Comparison of ENCODE assay signal across 10 mouse cellular contexts in genomic region chr2:129183561-129184031, GRCm38 (mm10). TPM values are rescaled to one million over a fixed set of nuclear protein-coding genes. Genes with fewer than 3 reads are reported as not detected.
A peak's percentile ranks its signal among the peaks of the same experiment; 100 is the strongest.
DNase-seq lines count a peak whose midpoint lies in the region; ATAC-seq lines count a peak whose summit lies in the region.
"Had no signal": no experiment of that assay in that cellular context is flagged by ENCODE, and none has a peak within 500 bp of the region (broad histone marks: within the 10 kb centered on the region; RNA-seq: fewer than 3 reads in every experiment).

No protein-coding gene starts in this region.

- no peaks in the 10 kb centered on the region for H3K36me3 ChIP-seq in embryonic facial prominence, embryonic 14.5 days (ENCODE audit: control insufficient read depth, insufficient read depth, low read length)
- H3K36me3 ChIP-seq in embryonic facial prominence, embryonic 10.5 days (replicated peaks) = no peaks in the 10 kb centered on the region
- no peaks in the 10 kb centered on the region for H3K36me3 ChIP-seq in midbrain, embryonic 16.5 days (ENCODE audit: control insufficient read depth, insufficient read depth, low read length)
- H3K36me3 ChIP-seq: midbrain, embryonic 12.5 days had no signal

- H3K27me3 ChIP-seq in embryonic facial prominence, embryonic 14.5 days (replicated peaks; ENCODE audit: control insufficient read depth, insufficient read depth, low read length) = no peaks in the 10 kb centered on the region
- no peaks in the 10 kb centered on the region for H3K27me3 ChIP-seq in embryonic facial prominence, embryonic 10.5 days (replicated peaks; ENCODE audit: low read depth, poor library complexity, severe bottlenecking)
- no peaks in the 10 kb centered on the region for H3K27me3 ChIP-seq in midbrain, embryonic 16.5 days (ENCODE audit: control insufficient read depth, insufficient read depth, low read depth, low read length)
- H3K27me3 ChIP-seq: midbrain, embryonic 12.5 days had no signal

- H3K4me1 ChIP-seq in embryonic facial prominence, embryonic 14.5 days (ENCODE audit: control insufficient read depth, insufficient read depth, low read length) = peaks cover 4% of the 10 kb centered on the region
- H3K4me1 ChIP-seq in embryonic facial prominence, embryonic 10.5 days = no peaks in the 10 kb centered on the region
- no peaks in the 10 kb centered on the region for H3K4me1 ChIP-seq in midbrain, embryonic 16.5 days (ENCODE audit: control insufficient read depth, insufficient read depth, low read length)
- H3K4me1 ChIP-seq: midbrain, embryonic 12.5 days had no signal

- DNase-seq in embryonic facial prominence, embryonic 14.5 days (ENCODE audit: low spot score) = peak; percentile 20
- no peak for DNase-seq in embryonic facial prominence, embryonic 10.5 days (ENCODE audit: low spot score)
- peak; percentile 79 for DNase-seq in right cerebral cortex, adult 18-20 months
- DNase-seq in right cerebral cortex, postnatal 10 days (ENCODE audit: low spot score in 2 of 2) = no peak
- DNase-seq in naive thymus-derived CD4-positive, alpha-beta T cell, adult 2 months (ENCODE audit: low read depth) = peak; percentile 88
- peak; percentile 88 to 93 for DNase-seq in thymus, postnatal 36 days
- no peak for DNase-seq in cerebellum, postnatal 25 days
- DNase-seq: cerebellum, adult 8-10 months had no signal

- no peak for ATAC-seq in embryonic facial prominence, embryonic 14.5 days (ENCODE audit: low read depth)
- no peak for ATAC-seq in midbrain, embryonic 16.5 days

- H3K9me3 ChIP-seq in embryonic facial prominence, embryonic 14.5 days (ENCODE audit: control insufficient read depth, low read length) = no peaks in the 10 kb centered on the region
- no peaks in the 10 kb centered on the region for H3K9me3 ChIP-seq in embryonic facial prominence, embryonic 10.5 days
- no peaks in the 10 kb centered on the region for H3K9me3 ChIP-seq in midbrain, embryonic 16.5 days (replicated peaks; ENCODE audit: control insufficient read depth, low read length, poor library complexity, severe bottlenecking)
- H3K9me3 ChIP-seq: midbrain, embryonic 12.5 days had no signal

- no peak overlapping the region for H3K4me2 ChIP-seq in embryonic facial prominence, embryonic 14.5 days (ENCODE audit: low read depth, low read length)
- no peak overlapping the region for H3K4me2 ChIP-seq in midbrain, embryonic 16.5 days (ENCODE audit: low read length)
- H3K4me2 ChIP-seq: midbrain, embryonic 12.5 days had no signal

- 66% methylated on average over 12 of the region's 14 CpGs for WGBS in embryonic facial prominence, embryonic 14.5 days
- 77% methylated on average over 14 of the region's 14 CpGs for WGBS in embryonic facial prominence, embryonic 10.5 days
- 87% methylated on average over 14 of the region's 14 CpGs for WGBS in midbrain, embryonic 16.5 days

- no peak overlapping the region for H3K27ac ChIP-seq in embryonic facial prominence, embryonic 14.5 days (replicated peaks; ENCODE audit: low read depth, low read length)
- no peak overlapping the region for H3K27ac ChIP-seq in embryonic facial prominence, embryonic 10.5 days (replicated peaks)
- no peak overlapping the region for H3K27ac ChIP-seq in midbrain, embryonic 16.5 days (ENCODE audit: low read length)
- H3K27ac ChIP-seq: midbrain, embryonic 12.5 days had no signal

- H3K9ac ChIP-seq in embryonic facial prominence, embryonic 14.5 days (ENCODE audit: low read depth, low read length) = no peak overlapping the region
- no peak overlapping the region for H3K9ac ChIP-seq in midbrain, embryonic 16.5 days (ENCODE audit: low read depth, low read length)
- H3K9ac ChIP-seq: midbrain, embryonic 12.5 days had no signal

- H3K4me3 ChIP-seq in embryonic facial prominence, embryonic 14.5 days (ENCODE audit: low read depth, low read length) = no peak overlapping the region
- H3K4me3 ChIP-seq in embryonic facial prominence, embryonic 10.5 days = no peak overlapping the region
- H3K4me3 ChIP-seq in midbrain, embryonic 16.5 days (ENCODE audit: low read depth, low read length) = no peak overlapping the region
- H3K4me3 ChIP-seq: midbrain, embryonic 12.5 days had no signal

RNA-seq across cellular contexts. Expression of gene Slc20a1, which starts 15.0 kb away (rescaled TPM):
- 23.7 and 28.8 TPM in 2 replicates for polyA plus RNA-seq in embryonic facial prominence, embryonic 14.5 days (2014; fragmentation: Nextera tagmentation; extraction: Ambion mirVana)
- 50.4 and 52.8 TPM in 2 replicates for polyA plus RNA-seq in embryonic facial prominence, embryonic 10.5 days (2016; fragmentation: Nextera tagmentation; extraction: Ambion mirVana)
- 64.5 and 67.6 TPM in 2 replicates for polyA plus RNA-seq in midbrain, embryonic 16.5 days (2015; fragmentation: Nextera tagmentation; extraction: Ambion mirVana)

RNA-seq across cellular contexts. Expression of gene Chchd5, which starts 54.1 kb away (rescaled TPM):
- 25.8 and 30.3 TPM in 2 replicates for polyA plus RNA-seq in embryonic facial prominence, embryonic 14.5 days (2014; fragmentation: Nextera tagmentation; extraction: Ambion mirVana)
- 25.6 and 29.0 TPM in 2 replicates for polyA plus RNA-seq in embryonic facial prominence, embryonic 10.5 days (2016; fragmentation: Nextera tagmentation; extraction: Ambion mirVana)
- polyA plus RNA-seq in midbrain, embryonic 16.5 days (2015; fragmentation: Nextera tagmentation; extraction: Ambion mirVana) = 17.6 and 18.1 TPM in 2 replicates

Comparison
In these comparisons a context has a peak if more than half of its experiments do, and no peak if none do; other contexts are left out.
1. DNase-seq: peak in embryonic facial prominence, embryonic 14.5 days (single experiment), right cerebral cortex, adult 18-20 months (single experiment), naive thymus-derived CD4-positive, alpha-beta T cell, adult 2 months (single experiment) and thymus, postnatal 36 days (2 of 2); none in embryonic facial prominence, embryonic 10.5 days (single experiment), right cerebral cortex, postnatal 10 days (0 of 2) and cerebellum, postnatal 25 days (0 of 2).